Mouse (Mus musculus) midbrain, postnatal 0 days (tissue): ENCODE measurements at regions not wholly inside any gene's neighbourhood (a gene's known extent, or its start where the extent isn't known, plus 50 kb on each side); places are given as distances from the start of the nearest gene placed in this dataset.

Source experiments
- ATAC-seq: fragments of 200-750 bp; cut with Nextera tagmentation; 2 replicates; pipeline ENCODE4 v1.8.0; 2017; ENCODE audit warnings: moderate number of reproducible peaks, mild to moderate bottlenecking, moderate TSS enrichment, moderate library complexity; ENCODE audit not compliant: low FRiP score
- DNase-seq: peaks from one replicate; pipeline ENCODE4 v3.0.0-alpha.2; 2015; ENCODE audit warnings: low spot score
- H3K27ac ChIP-seq: fragments of 300-500 bp; sonication (generic); 2 replicates; pipeline ENCODE4 v1.5.1; 2014; ENCODE audit warnings: low read depth, mild to moderate bottlenecking, low read length, mixed read lengths
- H3K27me3 ChIP-seq: fragments of 300-500 bp; sonication (generic); 2 replicates; pipeline ENCODE4 v1.6.1; 2014; ENCODE audit warnings: low read length, control low read depth, mixed read lengths; ENCODE audit not compliant: insufficient read depth
- H3K36me3 ChIP-seq: fragments of 300-500 bp; sonication (generic); 2 replicates; pipeline ENCODE4 v1.6.1; 2014; ENCODE audit warnings: low read length, control low read depth, mixed read lengths; ENCODE audit not compliant: insufficient read depth
- H3K4me1 ChIP-seq: fragments of 300-500 bp; sonication (generic); 2 replicates; pipeline ENCODE4 v1.6.1; 2014; ENCODE audit warnings: mild to moderate bottlenecking, control low read depth, antibody characterized with exemption, low read length, mixed read lengths; ENCODE audit not compliant: insufficient read depth
- H3K4me2 ChIP-seq: fragments of 300-500 bp; sonication (generic); 2 replicates; pipeline ENCODE4 v1.6.1; 2014; ENCODE audit warnings: low read depth, mild to moderate bottlenecking, low read length, mixed read lengths; ENCODE audit not compliant: poor library complexity, severe bottlenecking
- H3K4me3 ChIP-seq: fragments of 300-500 bp; sonication (generic); 2 replicates; pipeline ENCODE4 v1.5.1; 2014; ENCODE audit warnings: low read depth, mild to moderate bottlenecking, low read length, moderate library complexity
- H3K9ac ChIP-seq: fragments of 300-500 bp; sonication (generic); replicated peaks from 2 replicates; pipeline ENCODE4 v1.6.1; 2014; ENCODE audit warnings: mild to moderate bottlenecking, low read length, moderate library complexity, mixed read lengths; ENCODE audit not compliant: poor library complexity, severe bottlenecking
- H3K9me3 ChIP-seq: fragments of 300-500 bp; sonication (generic); 2 replicates; pipeline ENCODE4 v1.6.1; 2016; ENCODE audit warnings: low read length, control low read depth
- CTCF ChIP-seq: IDR thresholded peaks from 2 replicates; pipeline ENCODE4 v1.5.1; 2016; ENCODE audit warnings: antibody characterized with exemption, mild to moderate bottlenecking
- whole genome bisulfite sequencing: fragments of 180-500 bp; shearing (Covaris S2); extraction: QIAGEN DNeasy Blood & Tissue Kit; methylation state at CpG from one replicate; pipeline ENCODE4 v1.1.7; 2014; 5-methylcytosine and 5-hydroxymethylcytosine counted together

- Histone ChIP-seq H3K27ac (no peak overlapping the region), H3K27me3 (no peaks in the 10 kb centered on the region), H3K4me2 (no peak overlapping the region), H3K9me3 (no peaks in the 10 kb centered on the region), H3K4me1 (no peaks in the 10 kb centered on the region), H3K4me3 (no peak overlapping the region), H3K36me3 (no peaks in the 10 kb centered on the region), H3K9ac (no peak overlapping the region)
- TF ChIP-seq CTCF: no peak
- 64% methylated on average over 2 of the region's 2 CpGs for WGBS
- DNase-seq (peak; percentile 27), ATAC-seq (no peak)
These were observed 156.0 kb upstream of the Ngly1 start for GRCm38 (mm10) chr14:16093133-16093505.

- Histone ChIP-seq H3K4me3 (no peak overlapping the region), H3K27ac (no peak overlapping the region), H3K4me2 (no peak overlapping the region), H3K36me3 (no peaks in the 10 kb centered on the region), H3K4me1 (no peaks in the 10 kb centered on the region), H3K9ac (no peak overlapping the region), H3K27me3 (no peaks in the 10 kb centered on the region), H3K9me3 (no peaks in the 10 kb centered on the region)
- WGBS: 88% methylated on average over 1 of the region's 1 CpGs
- no peak for ATAC-seq
- no peak for TF ChIP-seq CTCF
- DNase-seq: no peak
These were observed 139.7 kb upstream of the Ngly1 start for GRCm38 (mm10) chr14:16109414-16109813.

- TF ChIP-seq CTCF: peak; percentile 22
- Histone ChIP-seq H3K27ac (no peak overlapping the region), H3K27me3 (no peaks in the 10 kb centered on the region), H3K4me3 (no peak overlapping the region), H3K4me1 (no peaks in the 10 kb centered on the region), H3K36me3 (no peaks in the 10 kb centered on the region), H3K4me2 (no peak overlapping the region), H3K9me3 (no peaks in the 10 kb centered on the region), H3K9ac (no peak overlapping the region)
- WGBS: 93% methylated on average over 3 of the region's 3 CpGs
- no peak for DNase-seq
- ATAC-seq: no peak
These were observed 116.4 kb upstream of the Ngly1 start for GRCm38 (mm10) chr14:16132672-16133071.

GRCm38 (mm10) chr14:16133410-16133809 is 115.7 kb upstream of the Ngly1 start:
- 67% methylated on average over 3 of the region's 3 CpGs for WGBS
- no peak overlapping the region for H3K27ac ChIP-seq
- H3K4me2 ChIP-seq: no peak overlapping the region
- ATAC-seq (no peak), DNase-seq (no peak)
- H3K36me3 ChIP-seq: no peaks in the 10 kb centered on the region
- no peaks in the 10 kb centered on the region for H3K9me3 ChIP-seq
- H3K27me3 ChIP-seq: no peaks in the 10 kb centered on the region
- H3K4me3 ChIP-seq: no peak overlapping the region
- H3K4me1 ChIP-seq: no peaks in the 10 kb centered on the region
- no peak overlapping the region for H3K9ac ChIP-seq
- TF ChIP-seq CTCF: no peak

- Histone ChIP-seq H3K9me3 (no peaks in the 10 kb centered on the region), H3K27me3 (no peaks in the 10 kb centered on the region), H3K9ac (no peak overlapping the region), H3K4me2 (no peak overlapping the region), H3K36me3 (no peaks in the 10 kb centered on the region), H3K4me1 (no peaks in the 10 kb centered on the region), H3K27ac (no peak overlapping the region), H3K4me3 (no peak overlapping the region)
- ATAC-seq (no peak), DNase-seq (peak; percentile 13)
- TF ChIP-seq CTCF: no peak
- 77% methylated on average over 3 of the region's 3 CpGs for WGBS
These were observed 112.9 kb upstream of the Ngly1 start for GRCm38 (mm10) chr14:16136187-16136586.

- DNase-seq (no peak), ATAC-seq (no peak)
- H3K36me3 ChIP-seq: no peaks in the 10 kb centered on the region
- no peak overlapping the region for H3K27ac ChIP-seq
- TF ChIP-seq CTCF: no peak
- WGBS: 84% methylated on average over 5 of the region's 5 CpGs
- no peaks in the 10 kb centered on the region for H3K9me3 ChIP-seq
- no peak overlapping the region for H3K4me3 ChIP-seq
- H3K9ac ChIP-seq: no peak overlapping the region
- H3K4me1 ChIP-seq: no peaks in the 10 kb centered on the region
- no peak overlapping the region for H3K4me2 ChIP-seq
- H3K27me3 ChIP-seq: no peaks in the 10 kb centered on the region
These were observed 104.8 kb upstream of the Ngly1 start for GRCm38 (mm10) chr14:16144299-16144698.
